Mouse (Mus musculus): Measurements from ENCODE around the gene Tbata. TPM values are rescaled to one million over a fixed set of nuclear protein-coding genes. Genes with fewer than 3 reads are reported as not detected.

The Tbata gene
- total and polyA plus RNA-seq, 3 experiments = not detected

DNA sequence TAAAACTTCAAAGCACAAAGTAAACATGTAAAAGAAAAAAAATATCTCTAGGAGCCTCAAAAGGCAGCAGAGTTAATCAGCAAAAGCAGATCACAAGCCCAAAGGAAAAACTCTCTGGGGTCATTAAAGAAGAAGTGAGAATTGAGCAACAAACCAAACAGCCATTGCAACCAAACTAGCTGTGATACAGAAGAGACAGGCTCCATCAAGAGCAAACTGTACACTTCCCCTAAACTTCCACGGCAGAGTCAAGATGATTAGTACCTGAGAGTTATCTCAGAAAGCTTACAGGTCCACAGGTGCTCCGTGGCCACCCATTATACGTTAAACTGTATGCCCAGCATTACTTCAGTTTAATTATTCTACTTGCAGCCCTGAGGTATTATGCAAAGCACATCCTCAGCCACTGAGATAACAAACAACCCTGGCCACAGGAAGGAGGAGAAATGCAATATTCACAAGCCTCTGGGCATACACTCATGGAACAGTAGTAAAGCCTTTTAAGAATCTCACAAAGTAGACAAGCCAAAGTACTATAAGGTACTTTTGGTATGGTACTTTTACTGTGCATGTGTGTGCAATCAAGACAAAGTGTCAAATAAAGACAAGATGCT lies 36.4 kb upstream of the Tbata start:
- H3K27ac ChIP-seq (ENCODE audit: control insufficient read depth, low read depth, low read length) = no peak overlapping the region
- H3K9ac ChIP-seq (ENCODE audit: control insufficient read depth, low read depth, low read length, poor library complexity, severe bottlenecking) = no peak overlapping the region
- no peak for TF ChIP-seq ZC3H11A (IDR thresholded peaks at IDR 0.05; ENCODE audit: low read depth, low read length)
- TF ChIP-seq MXI1 (IDR thresholded peaks at IDR 0.05; ENCODE audit: low read depth, low read length) = no peak
- TF ChIP-seq USF2 (IDR thresholded peaks at IDR 0.05; ENCODE audit: borderline replicate concordance in 1 of 2, insufficient read depth in 1 of 2, low read depth in 1 of 2, low read length in 2 of 2) = no peak
- no peak for TF ChIP-seq TAL1 (IDR thresholded peaks at IDR 0.05; ENCODE audit: low read length)
- no peak for TF ChIP-seq SMC3 (IDR thresholded peaks at IDR 0.05; ENCODE audit: low read depth, low read length)
- TF ChIP-seq BHLHE40 (IDR thresholded peaks at IDR 0.05; ENCODE audit: borderline replicate concordance, low read depth, low read length) = no peak
- no peak for TF ChIP-seq MEF2A (IDR thresholded peaks at IDR 0.05; ENCODE audit: extremely low read depth, insufficient replicate concordance, low read depth, low read length, poor library complexity, severe bottlenecking)
- TF ChIP-seq ZKSCAN1 (IDR thresholded peaks at IDR 0.05; ENCODE audit: low read depth, low read length) = no peak
- no peak for TF ChIP-seq RCOR1 (IDR thresholded peaks at IDR 0.05; ENCODE audit: low read depth, low read length)
- no peak for TF ChIP-seq USF1 (IDR thresholded peaks at IDR 0.05; ENCODE audit: low read depth, low read length)
- TF ChIP-seq NRF1 (IDR thresholded peaks at IDR 0.05; ENCODE audit: insufficient read depth, low read depth, low read length, poor library complexity, severe bottlenecking) = no peak
- H3K4me1 ChIP-seq (ENCODE audit: control insufficient read depth in 1 of 2, insufficient read depth in 2 of 2, low read length in 2 of 2) = no peaks in the 10 kb centered on the region
- H3K79me2 ChIP-seq (ENCODE audit: control insufficient read depth, insufficient read depth, low read length, poor library complexity) = no peaks in the 10 kb centered on the region
- H3K4me3 ChIP-seq (ENCODE audit: control insufficient read depth in 1 of 2, insufficient read depth in 1 of 2, low read depth in 2 of 2, low read length in 2 of 2) = no peak overlapping the region
- DNase-seq (ENCODE audit: low read depth, low spot score) = no peak
- peaks cover 3 to 4% of the 10 kb centered on the region in 2 experiments; a peak in 2 of 4 replicates for H3K36me3 ChIP-seq (ENCODE audit: control insufficient read depth in 1 of 2, insufficient read depth in 2 of 2, low read length in 2 of 2)
- H3K27me3 ChIP-seq (ENCODE audit: control insufficient read depth in 1 of 2, insufficient read depth in 2 of 2, low read length in 2 of 2) = no peaks in the 10 kb centered on the region
- H3K9me3 ChIP-seq (replicated peaks; ENCODE audit: insufficient read depth, low read length) = no peaks in the 10 kb centered on the region

DNA sequence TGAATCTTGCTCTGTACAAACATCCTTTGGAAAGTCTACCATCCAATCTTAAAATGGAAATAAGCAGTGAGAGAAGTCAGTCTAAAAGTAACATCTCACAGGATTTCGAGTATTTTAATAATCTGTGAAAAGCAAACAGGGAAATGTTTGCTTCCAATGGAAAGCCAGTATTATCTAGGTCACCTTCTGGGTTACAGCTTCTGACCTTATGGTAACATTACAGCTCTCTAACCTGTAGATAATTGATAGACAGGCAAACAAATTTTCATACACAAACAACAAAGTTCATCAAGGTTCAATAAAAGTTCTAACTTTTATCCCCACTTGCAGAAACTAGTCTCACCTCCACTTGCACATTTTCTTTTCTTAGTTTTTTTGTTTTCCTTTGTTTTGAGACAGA lies 34.2 kb upstream of the Tbata start:
- Histone ChIP-seq H3K27ac (ENCODE audit: control insufficient read depth, low read depth, low read length) (no peak overlapping the region), H3K9me3 (replicated peaks; ENCODE audit: insufficient read depth, low read length) (no peaks in the 10 kb centered on the region), H3K36me3 (ENCODE audit: control insufficient read depth in 1 of 2, insufficient read depth in 2 of 2, low read length in 2 of 2) (peaks cover 3 to 4% of the 10 kb centered on the region in 2 experiments; a peak in 3 of 4 replicates), H3K4me1 (ENCODE audit: control insufficient read depth in 1 of 2, insufficient read depth in 2 of 2, low read length in 2 of 2) (no peaks in the 10 kb centered on the region), H3K79me2 (ENCODE audit: control insufficient read depth, insufficient read depth, low read length, poor library complexity) (no peaks in the 10 kb centered on the region), H3K27me3 (ENCODE audit: control insufficient read depth in 1 of 2, insufficient read depth in 2 of 2, low read length in 2 of 2) (no peaks in the 10 kb centered on the region), H3K9ac (ENCODE audit: control insufficient read depth, low read depth, low read length, poor library complexity, severe bottlenecking) (no peak overlapping the region), H3K4me3 (ENCODE audit: control insufficient read depth in 1 of 2, insufficient read depth in 1 of 2, low read depth in 2 of 2, low read length in 2 of 2) (no peak overlapping the region)
- DNase-seq (ENCODE audit: low read depth, low spot score) = no peak
- TF ChIP-seq MXI1 (IDR thresholded peaks at IDR 0.05; ENCODE audit: low read depth, low read length) (no peak), NRF1 (IDR thresholded peaks at IDR 0.05; ENCODE audit: insufficient read depth, low read depth, low read length, poor library complexity, severe bottlenecking) (no peak), RCOR1 (IDR thresholded peaks at IDR 0.05; ENCODE audit: low read depth, low read length) (no peak), USF2 (IDR thresholded peaks at IDR 0.05; ENCODE audit: borderline replicate concordance in 1 of 2, insufficient read depth in 1 of 2, low read depth in 1 of 2, low read length in 2 of 2) (no peak), ZC3H11A (IDR thresholded peaks at IDR 0.05; ENCODE audit: low read depth, low read length) (no peak)
